Mouse (Mus musculus): ENCODE results near the gene Sh3rf3.
A peak's percentile ranks its signal among the peaks of the same experiment; 100 is the strongest.

Gene Sh3rf3

DNA sequence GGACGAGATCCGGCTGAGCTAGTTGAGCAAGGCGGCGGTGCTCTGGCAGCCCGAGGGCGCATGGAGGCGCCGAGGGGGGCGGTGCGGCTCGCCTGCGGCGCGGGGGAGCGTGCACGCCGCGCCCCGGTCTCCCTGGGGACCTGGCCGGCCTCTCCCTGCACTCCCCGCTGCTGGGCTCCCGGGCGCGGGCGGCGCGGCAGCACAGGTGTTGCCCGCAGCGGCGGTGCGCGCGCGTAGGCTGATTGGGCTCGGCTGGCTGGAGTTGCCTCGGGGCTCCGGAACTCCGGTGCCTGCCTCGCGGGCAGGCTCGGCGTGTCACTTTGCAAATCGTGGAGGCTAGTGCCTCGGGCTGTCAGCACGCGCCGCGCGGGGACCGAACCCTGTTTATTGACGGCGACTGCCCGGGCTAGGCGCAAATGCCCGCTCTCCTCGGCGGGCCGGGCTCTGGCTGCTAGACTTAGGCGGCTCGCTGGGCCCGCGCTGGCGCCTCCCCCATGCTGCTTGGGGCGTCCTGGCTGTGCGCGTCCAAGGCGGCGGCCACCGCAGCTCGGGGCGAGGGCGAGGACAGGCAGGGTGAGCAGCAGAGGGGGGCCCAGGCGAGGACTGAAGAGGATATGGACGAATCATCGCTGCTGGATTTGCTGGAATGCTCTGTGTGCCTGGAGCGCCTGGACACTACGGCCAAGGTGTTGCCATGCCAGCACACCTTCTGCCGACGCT is at the start of gene Sh3rf3:
Gene Sh3rf3 (plus strand): TSS at position 279 of the 720 bp plus-strand sequence.
- peak; percentile 2 for DNase-seq

GRCm38 (mm10) chr10:58788486-58789274 is 24.5 kb upstream of the Sh3rf3 start:
- DNase-seq: no peak

GRCm38 (mm10) chr10:58797555-58797954 is 15.6 kb upstream of the Sh3rf3 start:
- DNase-seq: no peak

- DNase-seq: no peak
Observed at GRCm38 (mm10) chr10:58798156-58798555, 15.0 kb upstream of the Sh3rf3 start.

DNA sequence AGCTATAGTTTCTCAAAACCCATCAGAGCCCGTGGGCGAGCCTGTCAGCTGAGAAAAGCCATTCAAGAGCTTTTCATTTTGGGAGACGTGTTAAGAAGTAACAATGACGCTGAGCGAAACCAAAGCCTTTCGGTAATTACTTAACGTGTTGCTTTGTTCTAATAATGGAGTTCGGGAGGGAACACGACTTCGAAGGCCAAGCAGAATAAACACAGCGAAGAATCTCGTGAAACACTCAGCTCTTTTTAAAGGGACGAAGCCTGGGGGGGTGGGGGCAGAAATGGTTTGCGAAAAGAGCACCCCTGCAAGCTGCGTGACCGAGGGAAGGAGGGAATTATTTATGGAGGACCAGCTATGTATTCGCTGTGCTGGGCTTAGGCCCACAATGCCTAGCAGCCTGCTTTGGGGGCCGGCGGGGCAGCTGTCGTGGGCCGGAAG is 12.1 kb upstream of the Sh3rf3 start:
- DNase-seq: no peak

- DNase-seq: no peak
Observed at GRCm38 (mm10) chr10:58802391-58802790, 10.8 kb upstream of the Sh3rf3 start.

DNA sequence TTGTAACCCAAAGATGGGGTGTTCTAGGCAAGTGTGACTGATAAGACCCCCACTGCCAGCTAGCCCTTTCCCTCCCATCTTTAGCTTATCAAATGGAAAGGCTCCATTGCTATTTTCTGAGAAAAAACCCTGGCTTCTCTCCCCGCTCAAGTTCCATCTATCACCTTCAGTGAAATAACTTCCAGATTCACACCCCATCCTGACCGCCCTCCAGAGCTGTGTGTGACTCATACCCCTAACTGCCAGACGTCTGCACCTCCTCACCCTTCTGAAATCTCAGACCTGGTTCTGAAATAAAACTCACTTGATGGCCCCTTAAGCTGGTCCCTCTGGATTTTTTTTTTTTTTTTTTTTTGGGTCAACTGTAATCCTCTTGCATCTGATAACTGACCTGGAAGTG is 5.2 kb upstream of the Sh3rf3 start:
- no peak for DNase-seq

GRCm38 (mm10) chr10:58810181-58810580 is 3.0 kb upstream of the Sh3rf3 start:
- DNase-seq: no peak

GRCm38 (mm10) chr10:58812210-58813080 is 714 bp upstream of the Sh3rf3 start:
- peak; percentile 49 for DNase-seq

GRCm38 (mm10) chr10:58813801-58814191 is 637 bp downstream of the Sh3rf3 start:
- DNase-seq: no peak

DNA sequence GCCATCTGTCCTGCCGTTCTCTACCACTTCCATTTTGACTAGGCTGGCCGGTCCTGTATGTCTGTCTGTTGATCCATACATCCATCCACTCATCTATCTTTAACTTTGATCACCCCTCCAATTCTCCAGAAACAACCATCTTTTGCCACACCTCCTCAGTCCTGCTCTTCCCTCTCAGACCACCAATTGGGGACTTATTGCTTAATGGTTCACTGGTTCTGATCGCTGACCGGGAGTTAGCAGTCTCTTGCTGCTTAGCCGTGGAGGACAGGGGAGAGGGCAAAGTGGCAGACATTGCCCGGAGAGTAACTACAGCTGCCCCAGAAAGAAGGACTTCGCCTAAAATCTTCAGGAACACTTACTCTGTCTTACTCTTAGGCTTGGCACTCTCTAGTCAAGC is 1.3 kb downstream of the Sh3rf3 start:
- no peak for DNase-seq

GRCm38 (mm10) chr10:58824016-58824568 is 10.9 kb downstream of the Sh3rf3 start:
- DNase-seq: no peak

DNA sequence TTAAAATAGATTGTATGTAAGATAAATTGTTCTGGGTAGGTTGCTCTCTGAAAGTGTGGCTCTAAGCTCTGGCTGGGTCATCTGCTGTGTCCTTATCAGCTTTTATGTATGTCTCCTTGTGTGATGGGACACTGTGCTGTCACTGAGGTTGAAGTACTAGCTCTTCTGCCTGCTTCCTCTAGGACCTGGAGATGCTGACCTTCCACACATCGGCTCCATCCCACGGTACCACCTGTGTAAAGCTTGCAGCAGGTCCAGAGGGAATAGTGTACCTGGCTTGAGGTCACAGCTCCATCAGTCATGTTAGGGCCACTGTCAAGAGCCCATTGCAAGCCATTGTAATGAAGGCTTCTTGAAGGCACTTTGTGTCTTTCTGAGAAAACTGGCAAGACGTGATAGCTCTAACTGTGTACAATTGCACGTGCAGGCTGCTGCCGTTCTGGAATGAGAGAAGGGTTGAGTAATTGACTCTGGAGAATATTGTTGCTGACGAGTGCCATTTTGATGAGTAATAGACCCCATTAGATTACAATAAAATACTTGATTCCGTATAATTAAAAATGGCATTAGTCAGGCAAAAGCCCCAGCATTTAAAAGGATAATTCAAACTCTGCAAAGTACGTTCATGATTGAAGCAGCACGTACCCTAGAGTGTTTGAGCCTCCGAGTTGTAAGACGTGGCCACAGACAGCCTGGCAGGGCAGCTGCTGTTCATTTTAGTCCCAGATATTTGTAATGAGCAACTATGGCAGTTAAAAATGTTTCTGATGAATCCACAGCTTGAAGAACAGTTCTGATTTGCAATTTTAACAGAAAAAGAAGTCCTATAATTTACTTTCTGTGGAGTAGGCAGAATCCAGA is 16.3 kb downstream of the Sh3rf3 start:
- no peak for DNase-seq

DNA sequence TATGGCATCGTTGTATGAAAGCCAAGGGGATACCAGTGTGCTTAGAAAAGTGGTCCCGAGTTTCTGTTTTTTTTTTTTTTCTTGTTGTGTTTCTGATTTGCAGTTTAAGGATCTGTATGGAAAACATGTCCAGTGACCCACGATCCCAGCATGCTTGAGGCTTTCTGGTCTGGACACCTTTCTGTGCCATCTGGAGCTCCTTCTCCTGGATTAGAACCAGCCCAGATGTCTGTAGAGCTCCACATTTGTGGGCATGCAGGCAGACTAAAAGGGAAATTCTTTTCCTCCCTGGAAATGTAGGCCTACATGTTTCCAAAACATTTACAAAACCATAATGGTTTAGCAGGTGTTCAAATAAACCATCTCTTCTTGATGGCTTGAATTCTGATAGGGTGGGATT is 20.0 kb downstream of the Sh3rf3 start:
- no peak for DNase-seq

GRCm38 (mm10) chr10:58833741-58834178 is 20.6 kb downstream of the Sh3rf3 start:
- DNase-seq: no peak

DNA sequence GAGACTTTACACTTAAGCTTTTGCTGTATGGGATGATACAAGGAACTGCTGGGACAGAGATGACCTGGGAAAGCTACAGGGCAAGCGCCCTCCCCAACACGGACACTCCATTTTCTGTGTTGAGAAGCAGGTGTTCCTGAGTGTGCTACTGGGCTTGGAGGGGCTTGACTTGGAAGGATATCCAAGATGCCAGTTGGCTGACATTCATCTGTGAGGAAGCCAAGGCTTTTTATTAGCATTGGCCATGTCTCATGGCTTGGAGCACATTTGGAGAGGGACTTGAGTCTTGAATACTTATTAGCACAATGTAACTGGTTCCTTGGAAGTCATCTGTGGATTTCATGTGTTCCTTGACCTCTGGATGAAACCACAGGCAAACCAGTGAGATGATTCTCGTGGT is 23.2 kb downstream of the Sh3rf3 start:
- DNase-seq: no peak

- DNase-seq: no peak
Observed at GRCm38 (mm10) chr10:58837504-58837903, 24.3 kb downstream of the Sh3rf3 start.

DNA sequence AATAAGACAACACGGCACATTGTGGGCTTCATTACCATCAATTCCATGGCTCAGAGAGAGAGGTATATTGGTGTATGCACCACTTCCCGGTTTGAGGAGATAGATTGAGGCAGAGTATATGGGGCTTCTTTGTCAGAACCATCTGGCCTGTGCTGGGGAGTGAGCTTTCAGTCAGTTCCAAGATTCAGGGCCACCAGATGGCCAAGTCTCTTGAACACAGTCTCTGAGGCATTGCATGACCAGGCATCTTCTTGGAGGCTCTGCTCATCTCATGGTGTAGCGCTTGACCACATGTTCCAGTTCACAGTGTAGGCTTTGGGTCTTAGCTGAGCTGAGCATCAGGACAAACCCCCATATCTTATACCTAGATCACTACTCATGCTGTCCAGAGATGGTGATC is 28.8 kb downstream of the Sh3rf3 start:
- DNase-seq: no peak

- no peak for DNase-seq
Observed at GRCm38 (mm10) chr10:58843100-58843499, 29.9 kb downstream of the Sh3rf3 start.

DNA sequence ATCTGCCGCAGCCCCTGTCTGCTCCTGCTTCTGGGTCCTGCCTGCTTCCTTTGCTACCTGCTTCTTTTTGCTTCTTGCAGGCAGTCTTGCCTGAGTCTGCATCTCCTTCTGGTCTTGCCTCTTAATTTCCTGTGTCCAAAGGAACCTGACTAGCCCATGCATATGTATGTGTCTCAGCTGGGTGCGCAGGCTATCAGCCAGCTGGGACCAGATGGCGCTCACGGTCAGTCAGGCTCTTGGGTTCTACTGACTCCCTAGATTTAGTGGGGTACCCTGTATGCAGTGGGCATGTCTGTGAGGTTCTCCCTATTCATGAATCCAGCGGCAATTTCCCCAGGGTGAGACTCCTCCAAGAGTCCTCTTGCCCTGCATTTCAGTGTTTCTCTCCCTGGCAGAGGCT is 35.0 kb downstream of the Sh3rf3 start:
- DNase-seq: no peak

GRCm38 (mm10) chr10:58848536-58848935 is 35.4 kb downstream of the Sh3rf3 start:
- no peak for DNase-seq
